Mouse (Mus musculus) liver (tissue): ENCODE results near the gene Zfp287.

Source experiments
- DNase-seq: peaks from one replicate; pipeline ENCODE4 v3.0.0-alpha.2; 2020; ENCODE audit warnings: mixed read lengths

Zfp287 gene

GRCm38 (mm10) chr11:62699749-62700148 is 32.0 kb downstream of the Zfp287 start:
- DNase-seq, result no peak

DNA sequence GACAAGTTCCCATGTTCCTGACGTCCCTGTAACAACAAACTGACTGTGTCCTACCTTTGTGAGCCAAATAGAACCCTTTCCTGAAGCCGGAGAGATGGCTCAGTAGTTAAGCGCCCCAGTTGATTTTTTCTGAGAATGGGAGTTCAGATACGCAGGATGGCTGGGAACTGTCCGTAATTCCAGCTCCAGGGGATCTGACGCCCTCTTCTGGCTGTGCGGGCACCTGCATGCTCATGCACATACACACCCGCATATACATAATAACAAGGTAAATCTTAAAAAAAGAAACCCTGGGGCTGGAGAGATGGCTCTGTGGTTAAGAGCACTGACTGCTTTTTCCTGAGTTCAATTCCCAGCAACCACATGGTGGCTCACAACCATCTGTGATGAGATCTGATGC is 36.6 kb downstream of the Zfp287 start:
- DNase-seq, result no peak

GRCm38 (mm10) chr11:62693299-62694184 is 38.2 kb downstream of the Zfp287 start:
- peak; percentile 24 for DNase-seq

- no peak for DNase-seq
Observed at GRCm38 (mm10) chr11:62691592-62691991, 40.1 kb downstream of the Zfp287 start.

DNA sequence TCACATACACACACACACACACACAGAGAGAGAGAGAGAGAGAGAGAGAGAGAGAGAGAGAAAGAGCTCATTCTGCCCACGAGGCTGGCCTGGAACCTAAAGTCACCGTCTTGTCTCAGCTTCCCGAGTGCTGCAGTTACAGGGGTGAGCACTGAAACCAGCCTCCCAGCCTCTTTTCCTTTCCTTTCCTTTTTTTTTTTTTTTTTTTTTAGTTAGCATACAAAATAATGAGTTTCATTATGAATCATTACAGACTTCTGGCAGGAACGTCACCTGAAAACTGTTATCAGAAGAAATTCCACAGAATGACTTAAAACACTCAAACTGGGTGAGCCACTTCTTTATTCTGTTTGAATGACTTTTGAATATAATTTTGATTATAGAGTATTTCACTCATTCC is 51.8 kb downstream of the Zfp287 start:
- DNase-seq, result no peak

DNA sequence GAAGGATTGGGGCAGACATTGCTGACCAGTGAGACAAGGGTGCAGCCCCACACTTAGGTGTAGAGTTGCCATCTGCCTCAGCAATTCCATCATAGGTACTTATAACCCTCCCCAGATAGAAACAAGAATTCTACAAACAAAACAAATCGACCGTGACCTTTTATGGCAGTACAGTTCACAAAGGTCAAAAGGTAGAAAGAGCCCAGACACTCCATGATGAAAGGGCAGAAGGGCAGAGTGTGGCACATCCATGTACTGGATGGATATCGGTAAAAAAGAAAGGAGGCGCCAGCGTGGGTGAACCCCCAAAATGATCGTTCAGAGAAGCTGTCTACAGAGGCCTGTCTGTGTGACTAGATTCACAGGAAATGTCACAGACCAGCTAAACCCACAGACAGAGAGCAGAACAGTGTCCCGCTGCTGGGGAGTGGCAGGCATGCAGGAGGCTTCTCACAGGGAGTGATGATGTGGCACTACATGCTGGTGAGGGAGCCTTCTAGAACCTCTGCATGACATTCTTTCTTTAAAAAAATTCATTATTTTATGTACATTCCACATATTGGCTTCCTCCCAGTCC is 52.8 kb downstream of the Zfp287 start:
- DNase-seq, result no peak

DNA sequence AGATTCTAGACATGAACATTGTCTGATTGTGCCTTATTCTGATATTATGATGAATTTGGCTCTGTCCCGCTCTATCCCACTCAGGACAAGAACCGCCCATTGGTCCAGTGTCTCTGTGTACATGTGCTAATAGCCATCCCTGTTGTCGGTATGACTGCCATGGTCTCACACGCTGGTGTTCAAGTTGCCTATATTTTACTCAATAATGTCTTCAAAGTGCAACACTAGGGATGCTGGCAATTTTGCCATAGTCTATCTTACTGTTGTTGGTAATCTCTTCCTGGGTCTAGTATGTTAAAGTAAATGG is 55.5 kb downstream of the Zfp287 start:
- no peak for DNase-seq

GRCm38 (mm10) chr11:62675480-62676289 is 56.0 kb downstream of the Zfp287 start:
- DNase-seq, result peak; percentile 63

DNA sequence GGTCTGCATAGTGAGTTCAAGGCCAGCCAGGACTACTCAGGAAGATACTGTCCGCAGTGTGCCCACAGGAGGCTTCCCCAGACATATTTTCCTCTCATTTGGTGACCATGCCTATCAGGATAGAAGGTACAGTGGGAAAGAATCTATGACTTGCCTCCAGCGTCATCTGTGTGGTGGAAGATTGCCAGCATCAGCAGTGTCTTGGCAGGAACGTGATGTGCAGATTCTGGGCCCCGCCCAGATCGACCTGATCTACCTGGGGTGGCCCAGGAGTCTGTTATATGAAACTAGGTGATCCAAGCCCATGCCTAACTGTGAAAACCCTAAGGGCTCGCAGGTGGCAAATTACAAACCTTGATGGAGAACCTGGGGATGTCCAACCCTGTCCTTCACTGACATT is 61.7 kb downstream of the Zfp287 start:
- no peak for DNase-seq

DNA sequence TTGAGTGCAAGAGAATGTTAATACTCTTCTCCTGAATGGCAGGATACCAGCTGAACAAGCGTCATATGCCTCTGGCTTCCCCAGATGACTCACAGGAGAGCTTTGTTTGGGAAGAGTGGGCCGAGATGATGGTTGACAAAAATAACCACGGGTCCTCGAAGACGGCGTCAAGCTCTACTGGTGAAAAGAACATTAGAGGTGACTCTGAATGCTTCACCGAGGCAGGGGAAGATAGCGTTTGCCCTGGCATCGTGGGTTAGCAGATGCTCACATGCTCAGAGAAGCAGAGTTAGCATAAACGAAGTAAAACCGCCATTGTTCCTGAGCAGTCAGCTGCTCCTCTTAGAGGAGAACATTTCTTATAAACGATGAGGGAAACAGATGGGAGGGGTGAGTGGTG is 62.2 kb downstream of the Zfp287 start:
- no peak for DNase-seq

- DNase-seq, result no peak
Observed at GRCm38 (mm10) chr11:62668986-62669385, 62.7 kb downstream of the Zfp287 start.

DNA sequence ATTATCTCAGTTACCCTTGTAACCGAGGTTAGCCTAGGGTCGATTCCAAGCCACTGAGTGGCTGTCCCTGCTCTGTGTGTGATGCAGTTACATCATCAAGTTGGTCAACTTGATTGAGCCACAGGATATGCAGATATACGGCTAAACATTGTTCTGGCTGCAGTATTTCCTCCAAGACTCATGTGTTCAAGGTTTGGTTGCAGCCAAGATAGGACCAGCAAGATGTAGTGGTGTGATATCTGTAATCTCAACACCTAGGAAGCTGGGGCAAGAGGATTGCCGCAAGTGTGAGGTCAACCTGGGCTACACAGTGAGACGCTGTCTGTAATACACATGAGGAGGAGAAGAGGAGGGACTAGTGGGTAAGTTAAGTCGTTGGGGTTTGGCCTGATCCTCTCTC is 67.5 kb downstream of the Zfp287 start:
- no peak for DNase-seq

- no peak for DNase-seq
Observed at GRCm38 (mm10) chr11:62660885-62661284, 70.8 kb downstream of the Zfp287 start.

GRCm38 (mm10) chr11:62652080-62652479 is 79.6 kb downstream of the Zfp287 start:
- no peak for DNase-seq

- DNase-seq, result no peak
Observed at GRCm38 (mm10) chr11:62651563-62651962, 80.1 kb downstream of the Zfp287 start.
